Mouse (Mus musculus) megakaryocyte-erythroid progenitor cell, adult 5-6 weeks (primary cell): Measurements from ENCODE around the gene Vegfc. TPM values are rescaled to one million over a fixed set of nuclear protein-coding genes. Genes with fewer than 3 reads are reported as not detected.
A peak's percentile ranks its signal among the peaks of the same experiment; 100 is the strongest.

ENCODE experiments used
- ATAC-seq: replicated peaks from 2 replicates; pipeline ENCODE4 v1.8.0; 2016; ENCODE audit warnings: mild to moderate bottlenecking, inconsistent platforms; ENCODE audit not compliant: severe bottlenecking, poor library complexity, low FRiP score, low TSS enrichment
- total RNA-seq, 2 experiments: library from RNA; stranded (forward) in 1 of 2; stranded (reverse) in 1 of 2; fragments of 200-1000, 215-1000 nt in 1 of 2; fragments of >200 nt in 1 of 2; fragmentation: Nextera tagmentation in 1 of 2; gene quantifications; 2 replicates each; pipeline ENCODE4 v1.2.3; 2014 to 2017

Gene Vegfc
- total RNA-seq (2014; fragmentation: Nextera tagmentation) (4.7 TPM in 1 of 2 replicates, not detected in the other), total RNA-seq (2017) (0.34 TPM in 1 of 2 replicates, not detected in the other)

DNA sequence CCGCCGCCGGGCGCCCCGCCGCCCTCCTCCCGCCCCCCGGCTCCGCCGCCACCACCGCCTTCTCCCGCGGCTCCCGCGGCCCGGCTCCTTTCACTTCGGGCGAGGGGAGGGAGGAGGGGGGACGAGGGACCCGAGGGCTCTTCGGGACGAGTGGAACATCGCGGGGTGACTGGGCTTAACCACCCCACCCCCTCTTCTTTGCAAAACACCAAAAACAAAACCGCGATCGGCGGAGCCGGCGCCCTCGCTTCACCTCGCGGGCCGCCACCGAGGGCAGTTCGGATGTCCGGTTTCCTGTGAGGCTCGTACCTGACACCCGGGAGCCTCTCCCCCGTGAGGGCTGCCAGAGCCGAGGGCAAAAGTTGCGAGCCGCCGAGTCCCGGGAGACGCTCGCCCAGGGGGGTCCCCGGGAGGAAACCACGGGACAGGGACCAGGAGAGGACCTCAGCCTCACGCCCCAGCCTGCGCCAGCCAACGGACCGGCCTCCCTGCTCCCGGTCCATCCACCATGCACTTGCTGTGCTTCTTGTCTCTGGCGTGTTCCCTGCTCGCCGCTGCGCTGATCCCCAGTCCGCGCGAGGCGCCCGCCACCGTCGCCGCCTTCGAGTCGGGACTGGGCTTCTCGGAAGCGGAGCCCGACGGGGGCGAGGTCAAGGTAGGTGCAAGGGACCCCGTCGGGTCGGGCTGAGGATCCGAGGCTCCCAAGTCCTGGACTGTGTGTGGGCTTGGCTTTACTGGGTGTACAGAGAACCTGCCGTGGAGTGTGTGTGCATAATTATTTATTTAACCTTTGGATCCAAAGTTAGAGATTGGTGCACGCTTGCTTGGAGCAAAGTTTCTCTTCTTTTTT is at the start of gene Vegfc:
Gene Vegfc, plus strand, starts transcription at position 336 of the 850 bp plus-strand sequence.
- ATAC-seq = peak; percentile 78

DNA sequence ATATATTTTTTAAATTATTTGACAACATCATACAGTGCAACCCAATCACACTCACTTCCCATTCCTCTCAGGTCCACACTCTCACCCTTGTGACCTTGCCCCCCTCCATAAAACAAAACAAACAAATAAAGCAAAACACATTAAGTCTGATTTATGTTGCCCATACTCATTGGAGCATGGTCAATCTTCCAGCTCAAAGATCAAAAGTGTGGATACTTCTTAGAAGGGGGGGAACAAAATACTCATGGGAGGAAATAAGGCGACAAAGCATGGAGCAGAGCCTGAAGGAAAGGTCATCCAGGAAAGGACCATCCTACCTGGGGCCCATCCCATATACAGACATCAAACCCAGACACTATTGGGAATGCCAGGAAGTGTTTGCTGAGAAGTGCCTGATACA is 42.8 kb upstream of the Vegfc start:
- no peak for ATAC-seq

DNA sequence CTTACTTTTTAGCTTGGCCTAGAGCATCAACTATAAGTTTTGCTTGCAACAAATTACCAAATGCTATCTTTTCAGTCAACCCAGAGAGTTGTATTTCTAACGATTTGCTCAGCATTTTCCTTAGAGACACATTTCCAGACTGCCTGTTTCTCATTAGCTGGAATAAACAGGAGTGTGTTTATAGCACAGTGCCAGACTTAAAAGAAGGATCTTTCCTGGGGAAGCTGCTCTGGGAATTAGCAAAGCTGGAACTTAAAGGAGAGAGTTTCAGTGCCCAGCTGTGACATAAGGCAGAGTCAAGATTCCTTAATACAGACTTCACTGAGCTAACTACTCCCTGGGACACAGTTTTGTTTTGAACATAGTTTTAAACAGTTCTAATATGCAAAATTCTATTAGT is 34.8 kb upstream of the Vegfc start:
- no peak for ATAC-seq

DNA sequence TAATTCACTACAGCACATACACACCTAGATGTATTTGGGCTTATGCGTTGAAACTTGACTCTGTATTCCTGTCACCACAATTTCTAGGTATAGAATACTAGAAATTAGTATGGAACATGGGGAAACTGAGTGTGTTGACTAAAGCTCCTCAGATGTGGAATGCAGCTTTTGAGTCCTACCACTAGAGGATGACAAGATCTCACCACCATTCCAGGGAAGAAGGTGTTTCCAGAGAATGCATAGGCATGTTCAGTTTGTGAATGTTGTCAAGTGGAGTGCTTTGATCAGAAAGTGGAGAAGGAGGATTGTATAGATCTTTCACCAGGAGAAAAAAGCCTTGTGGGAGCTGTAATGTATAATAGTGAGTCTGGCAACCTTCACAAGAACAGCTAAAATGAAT is 33.9 kb upstream of the Vegfc start:
- ATAC-seq = no peak

DNA sequence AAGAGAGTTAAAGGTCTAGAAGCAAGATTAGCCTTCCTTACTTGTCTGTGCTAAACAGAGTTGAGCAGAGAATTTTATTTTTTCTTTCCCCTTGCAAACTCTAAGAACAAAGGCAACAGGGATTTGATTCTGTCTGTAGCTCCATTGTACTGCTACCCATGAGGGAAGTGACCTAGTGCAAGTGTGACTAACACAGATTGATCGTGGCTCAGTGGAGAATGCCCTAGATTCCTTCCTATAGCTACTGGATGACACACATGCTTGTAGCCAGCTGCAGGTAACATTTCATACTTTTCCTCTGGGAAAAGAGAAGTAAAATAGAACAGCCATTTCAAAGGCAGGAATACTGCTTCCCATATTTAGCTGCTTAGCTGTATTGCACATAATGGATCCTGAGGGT is 24.2 kb upstream of the Vegfc start:
- ATAC-seq = no peak

DNA sequence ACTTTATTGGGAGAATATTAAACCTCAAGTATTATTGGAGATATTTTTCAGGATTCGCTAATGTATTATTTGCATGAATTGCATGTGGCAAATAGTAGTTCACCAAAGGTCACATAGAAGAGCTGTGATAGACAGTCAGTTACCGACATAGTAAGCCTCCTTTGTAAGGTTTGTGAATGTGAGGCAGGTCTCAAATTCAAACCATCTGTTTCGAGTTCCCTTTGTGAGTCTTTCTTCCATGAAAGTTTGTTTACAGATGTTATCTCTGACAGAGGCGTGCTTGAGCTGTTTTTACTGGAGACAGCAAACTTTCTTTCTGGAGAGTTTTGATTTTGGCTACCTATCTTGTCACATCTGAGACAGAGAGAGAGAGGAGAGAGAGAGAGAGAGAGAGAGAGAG is 11.9 kb upstream of the Vegfc start:
- ATAC-seq = no peak

DNA sequence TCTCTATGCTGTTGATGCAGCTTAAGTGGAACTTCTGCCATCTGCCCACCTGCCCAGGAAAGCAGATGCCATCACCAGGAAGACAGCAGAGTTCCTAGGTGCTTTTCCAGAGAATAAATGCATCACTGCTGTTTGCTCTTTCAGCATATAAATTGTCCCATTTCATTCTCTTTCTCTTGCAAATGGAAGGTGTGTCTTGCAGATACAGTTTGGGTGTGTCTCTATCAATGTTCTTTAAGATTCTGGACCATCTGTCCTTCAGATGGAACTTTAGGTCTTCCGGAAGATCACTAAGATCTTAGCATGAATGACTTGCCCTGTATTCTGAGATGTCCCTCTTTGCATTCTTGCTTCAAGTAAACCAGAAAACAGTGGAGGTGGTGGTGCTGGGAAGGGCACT is 1.1 kb upstream of the Vegfc start:
- no peak for ATAC-seq

DNA sequence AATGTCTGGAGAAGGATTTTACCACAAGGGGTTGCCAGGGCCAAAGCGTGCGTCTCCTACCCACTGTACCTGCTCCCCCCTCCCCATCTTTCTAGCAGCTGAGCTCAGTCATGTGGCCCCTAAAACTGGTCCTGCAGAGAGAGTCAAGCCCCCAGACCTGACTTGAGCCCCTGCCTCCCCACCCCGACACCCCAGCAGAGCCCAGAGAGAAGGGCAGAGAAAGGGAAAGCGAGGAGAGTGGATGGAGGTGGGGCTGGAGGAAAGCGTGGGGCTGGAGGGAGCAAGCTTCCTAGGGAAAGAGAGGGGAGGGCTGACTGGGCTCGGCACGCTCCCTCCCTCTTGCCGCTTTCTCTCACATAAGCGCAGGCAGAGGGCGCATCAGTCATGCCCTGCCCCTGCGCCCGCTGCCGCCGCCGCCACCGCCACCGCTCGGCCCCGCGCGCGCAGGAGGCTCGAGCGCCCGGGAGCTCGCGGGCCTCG is 575 bp upstream of the Vegfc start:
- peak; percentile 82 for ATAC-seq

DNA sequence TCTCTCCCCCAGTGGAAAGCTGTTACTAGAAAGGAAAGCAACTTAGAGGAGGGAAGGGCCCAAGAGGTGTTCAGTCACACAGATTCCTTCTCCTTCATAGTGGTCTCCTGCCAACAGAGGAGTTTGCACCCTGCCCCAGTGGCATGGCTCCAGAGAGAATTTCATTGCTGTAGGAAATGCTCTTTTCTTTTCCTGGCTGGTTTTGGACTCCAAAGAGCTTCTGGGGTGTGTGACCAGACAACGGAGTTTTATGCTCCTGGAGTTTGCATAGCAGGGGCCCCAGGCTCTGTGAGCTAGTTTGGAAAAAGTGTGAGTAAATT is 675 bp downstream of the Vegfc start:
- no peak for ATAC-seq

DNA sequence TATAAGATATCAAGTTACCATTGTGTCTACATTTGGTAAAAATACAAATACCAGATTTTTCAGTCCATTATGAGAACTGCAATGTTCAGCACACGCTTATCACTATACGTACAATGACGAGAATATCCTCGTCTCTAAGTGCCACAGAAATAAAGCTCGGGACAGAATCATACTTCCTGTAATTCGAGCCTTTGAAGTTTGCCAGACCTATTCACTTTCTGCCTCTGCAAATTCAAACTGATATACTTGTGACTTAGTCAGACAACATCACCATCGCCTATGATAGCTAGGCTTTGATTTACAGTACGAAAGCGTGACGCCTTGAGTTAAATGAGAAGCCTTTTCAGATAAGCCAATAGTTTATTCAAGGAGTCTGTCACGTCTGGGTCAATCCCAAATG is 1.6 kb downstream of the Vegfc start:
- ATAC-seq = no peak

DNA sequence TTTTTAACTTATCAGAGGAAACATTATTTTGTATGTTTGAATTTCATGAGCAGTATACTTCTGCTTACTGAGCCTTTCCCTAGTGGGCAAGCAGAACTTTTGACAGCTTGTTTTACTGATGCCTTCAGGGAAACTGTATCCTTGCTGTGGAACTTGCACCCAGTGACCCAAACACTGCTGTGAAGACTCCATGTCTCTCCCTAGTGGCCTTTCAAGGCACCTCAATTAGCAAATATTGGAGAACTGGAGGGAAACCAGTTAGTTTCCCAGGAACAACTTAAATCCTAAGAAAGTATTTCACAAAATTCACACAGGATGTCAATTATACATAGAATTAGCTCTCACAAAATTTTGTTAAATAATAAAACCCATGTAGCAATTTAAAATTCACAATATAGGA is 2.2 kb downstream of the Vegfc start:
- ATAC-seq = no peak

DNA sequence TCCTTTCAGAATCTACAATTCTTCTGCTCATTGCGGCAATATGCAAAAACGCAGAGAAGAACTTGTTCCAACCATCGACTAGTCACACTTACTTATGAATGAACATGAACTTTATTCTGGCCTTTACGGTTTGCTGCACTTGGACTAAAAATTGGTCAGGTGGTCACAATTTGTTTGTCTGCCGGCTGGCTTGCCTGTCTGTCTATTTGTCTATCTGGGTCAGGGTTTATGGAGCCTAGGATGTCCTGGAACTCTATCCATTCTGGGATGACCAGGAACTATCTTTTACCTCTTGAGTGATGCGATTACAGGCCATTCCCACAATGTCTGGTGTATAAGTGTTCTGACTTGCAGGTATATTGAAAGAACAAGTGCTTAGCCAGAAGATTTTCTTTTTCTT is 8.5 kb downstream of the Vegfc start:
- ATAC-seq = no peak

DNA sequence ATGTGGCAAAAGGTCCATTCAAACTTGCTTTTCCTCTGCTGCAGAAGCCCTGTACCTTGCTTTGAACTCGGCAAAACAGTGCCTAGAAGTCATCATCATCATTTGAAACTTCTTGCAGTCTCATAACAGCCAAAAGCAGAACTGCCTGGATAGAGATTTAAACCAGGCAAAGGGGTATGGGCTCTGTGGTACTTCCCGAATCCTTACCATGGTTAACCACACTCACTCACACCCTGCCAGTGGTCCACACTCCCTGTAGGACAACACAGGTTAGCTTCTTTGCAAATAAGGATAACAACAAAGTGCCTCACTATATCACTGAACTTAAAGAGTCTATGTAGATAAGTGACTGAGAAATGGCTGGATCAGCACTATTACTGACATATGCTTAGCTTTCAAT is 9.7 kb downstream of the Vegfc start:
- no peak for ATAC-seq

DNA sequence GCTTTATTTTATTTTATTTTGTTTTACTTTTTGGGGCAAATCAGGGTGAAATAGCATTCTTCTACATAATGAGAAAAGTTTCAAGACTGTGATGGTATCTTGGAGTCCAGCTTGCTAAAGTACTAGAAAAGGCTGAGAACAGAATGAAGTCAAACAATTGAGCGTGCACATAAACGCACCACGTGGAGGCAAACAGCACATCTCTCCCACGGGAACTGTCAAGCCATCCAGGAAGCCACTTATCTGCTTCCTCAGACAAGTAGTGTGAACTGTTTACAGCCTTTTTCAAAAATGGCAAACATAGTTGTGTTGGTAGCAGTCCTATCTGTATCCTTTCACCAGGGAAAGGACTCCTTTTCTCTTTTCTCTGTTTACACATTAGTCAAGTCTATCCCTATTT is 11.8 kb downstream of the Vegfc start:
- ATAC-seq = no peak

DNA sequence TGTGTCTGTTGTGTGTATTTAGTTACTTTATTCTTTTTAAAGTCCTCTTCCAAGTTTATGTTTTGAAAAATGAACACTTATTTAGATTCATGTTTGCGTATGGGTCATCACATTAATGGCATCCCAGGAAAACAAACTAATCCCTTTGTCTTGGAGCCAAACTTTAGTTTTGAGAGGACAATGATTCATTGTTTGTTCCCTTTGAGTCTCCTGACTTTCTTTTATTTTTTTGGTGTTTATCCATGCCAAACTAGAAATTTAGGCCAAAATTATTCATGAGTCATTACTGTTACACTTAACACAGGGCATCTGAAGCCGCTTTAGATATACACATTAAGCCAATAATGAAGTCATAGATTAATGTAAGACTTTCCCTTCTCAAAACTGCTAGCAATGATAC is 12.5 kb downstream of the Vegfc start:
- no peak for ATAC-seq

DNA sequence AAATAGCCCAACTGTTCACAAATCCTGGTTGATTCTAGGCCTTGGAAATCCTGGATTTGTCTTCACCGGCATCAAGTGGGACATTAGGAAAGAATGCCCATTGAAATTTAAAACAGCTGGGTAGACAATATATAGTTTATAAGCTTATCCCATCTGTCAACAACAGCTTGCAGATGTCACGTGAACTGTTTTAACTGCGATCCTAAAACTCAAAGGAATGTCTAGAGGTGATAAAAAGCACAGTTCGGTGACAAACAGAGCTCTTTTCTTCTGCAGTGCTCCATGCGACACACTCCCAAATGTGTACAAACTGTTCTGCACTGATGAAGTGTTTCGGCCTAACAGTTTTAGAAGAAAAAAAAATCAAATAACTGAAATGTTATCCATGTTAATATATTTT is 22.7 kb downstream of the Vegfc start:
- ATAC-seq = no peak

DNA sequence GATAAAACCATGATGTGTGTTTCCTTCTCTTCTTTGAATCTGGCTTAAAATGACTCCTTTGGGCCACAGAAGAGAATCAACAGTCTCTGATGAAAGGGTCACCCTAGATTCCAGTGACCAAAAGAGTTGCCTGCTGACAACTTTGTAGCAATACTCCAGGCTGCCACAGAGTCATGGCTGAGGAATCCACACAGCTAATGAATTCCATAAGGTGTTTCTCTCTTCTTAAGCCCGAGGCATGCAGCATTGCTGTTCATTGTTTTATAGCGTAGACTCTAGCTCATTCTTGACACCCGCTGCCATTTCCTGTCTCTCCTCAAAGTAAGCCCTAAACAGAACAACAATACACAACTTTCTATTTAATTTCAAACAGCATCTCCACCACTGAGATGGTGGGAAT is 37.2 kb downstream of the Vegfc start:
- ATAC-seq = no peak

DNA sequence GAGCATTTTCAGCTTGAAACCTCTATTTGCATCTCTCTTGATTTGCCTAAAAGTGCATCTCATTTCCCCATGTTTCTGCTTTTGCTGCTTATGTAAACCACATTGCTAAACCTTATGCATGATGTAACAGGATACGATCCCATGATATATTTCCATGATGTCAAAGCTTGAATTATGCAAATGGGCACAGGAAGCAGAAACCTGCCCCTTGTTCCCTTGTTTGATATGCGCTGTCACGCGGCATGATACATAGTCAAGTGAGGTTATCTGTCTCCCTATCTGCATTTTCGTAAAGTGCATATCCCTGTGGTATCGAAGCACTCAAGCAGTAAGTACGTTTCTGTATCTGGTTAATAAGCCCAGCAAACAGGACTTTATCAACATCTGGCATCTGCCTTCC is 42.7 kb downstream of the Vegfc start:
- ATAC-seq = peak; percentile 55; the same call in 1 of the 2 replicates

DNA sequence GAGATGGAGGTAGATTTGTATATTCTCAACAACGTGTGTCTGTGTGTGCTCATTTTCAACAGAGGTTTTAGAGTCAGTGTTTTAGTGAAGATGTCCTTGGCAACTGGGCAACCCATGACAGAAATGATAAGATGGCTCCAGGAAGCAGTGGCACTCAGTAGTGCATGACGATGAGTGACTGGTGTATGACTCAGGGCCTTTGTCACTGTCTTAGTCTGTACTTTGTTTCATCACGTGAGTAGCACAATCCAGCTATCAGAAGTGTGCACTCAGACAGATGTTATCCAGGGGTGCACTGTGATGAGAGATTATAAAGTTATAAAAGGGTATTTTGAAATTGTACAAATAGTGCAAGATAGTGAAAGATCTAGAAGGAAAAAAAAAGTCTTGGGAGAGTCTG is 44.5 kb downstream of the Vegfc start:
- no peak for ATAC-seq

DNA sequence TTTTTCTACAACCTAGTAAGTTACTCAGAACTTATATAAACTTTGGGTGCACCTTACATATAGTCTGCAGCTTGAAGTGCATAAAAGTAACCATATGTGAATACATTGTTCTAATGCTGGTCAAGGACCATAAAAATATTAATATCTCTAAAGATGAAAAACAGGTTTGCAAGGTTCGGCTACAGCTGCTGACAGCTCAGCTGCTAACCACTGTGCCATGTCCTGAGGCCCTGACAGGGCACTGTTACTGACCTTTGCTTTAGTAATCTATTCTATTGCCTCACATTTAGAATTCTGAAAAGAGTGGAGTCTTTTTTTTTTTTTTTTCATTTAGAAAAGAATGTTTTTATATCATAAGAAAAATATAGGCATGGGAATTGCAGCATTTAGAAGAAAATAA is 44.9 kb downstream of the Vegfc start:
- no peak for ATAC-seq

DNA sequence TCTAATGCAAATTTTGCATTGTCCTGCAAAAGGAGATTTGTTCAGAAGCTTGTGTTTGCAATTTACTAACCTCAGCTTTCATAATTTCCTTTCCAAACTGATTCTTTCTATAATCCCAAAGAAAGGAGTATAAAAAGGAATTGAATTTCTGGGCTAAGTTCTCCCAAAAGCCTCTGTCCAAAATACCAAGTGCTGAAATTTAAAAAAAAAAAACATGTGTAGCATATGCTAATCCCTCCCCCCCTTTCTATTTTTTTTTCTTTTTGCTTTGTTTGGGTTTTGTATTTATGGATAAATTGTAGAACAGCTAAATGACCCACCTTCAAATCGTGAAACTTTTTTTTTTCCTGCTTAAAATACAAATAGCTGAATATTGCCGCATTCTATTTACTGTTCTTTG is 53.2 kb downstream of the Vegfc start:
- no peak for ATAC-seq

DNA sequence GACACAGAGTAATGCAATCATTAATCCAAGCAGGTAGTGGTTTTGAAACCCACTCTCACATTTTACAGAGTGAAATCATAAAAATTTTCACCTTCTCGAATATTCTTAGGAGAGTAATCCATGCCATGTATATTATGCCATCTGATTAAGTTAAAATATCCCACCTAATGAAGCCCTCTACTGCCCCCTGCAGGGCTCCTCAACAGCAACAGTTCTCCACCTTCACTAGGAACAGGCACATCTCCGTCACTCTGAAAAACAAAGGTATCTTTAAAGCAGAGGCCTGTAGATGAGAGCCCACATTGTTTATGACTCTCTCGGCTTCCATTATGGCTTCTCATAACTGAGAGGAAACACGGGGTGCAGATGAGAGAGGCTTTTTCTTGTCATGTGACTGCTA is 75.8 kb downstream of the Vegfc start:
- no peak; the same call in 1 of the 2 replicates for ATAC-seq
